Mouse (Mus musculus) lung, embryonic 16.5 days (tissue): ENCODE measurements around the gene Arfgef2. TPM values are rescaled to one million over a fixed set of nuclear protein-coding genes. Genes with fewer than 3 reads are reported as not detected.
"Not testable (repeated sequence)": the region's sequence is repeated elsewhere in the genome, so short reads cannot be mapped to it uniquely, and the experiment has no call there.

Experiments
- ATAC-seq: fragments of 200-750 bp; cut with Nextera tagmentation; 2 replicates; pipeline ENCODE4 v1.8.0; 2017; ENCODE audit warnings: low read depth, mild to moderate bottlenecking, moderate library complexity
- H3K27ac ChIP-seq: fragments of 300-500 bp; sonication (generic); 2 replicates; pipeline ENCODE4 v1.5.1; 2014; ENCODE audit warnings: mild to moderate bottlenecking, control low read depth, low read length
- H3K27me3 ChIP-seq: fragments of 300-500 bp; sonication (generic); 2 replicates; pipeline ENCODE4 v1.6.1; 2014; ENCODE audit warnings: low read depth, low read length, mixed read lengths; ENCODE audit not compliant: control insufficient read depth, insufficient read depth
- H3K36me3 ChIP-seq: fragments of 300-500 bp; sonication (generic); 2 replicates; pipeline ENCODE4 v1.6.1; 2014; ENCODE audit warnings: low read length; ENCODE audit not compliant: control insufficient read depth, insufficient read depth
- H3K4me1 ChIP-seq: fragments of 300-500 bp; sonication (generic); replicated peaks from 2 replicates; pipeline ENCODE4 v1.6.1; 2014; ENCODE audit warnings: low read length, mixed read lengths; ENCODE audit not compliant: control insufficient read depth, insufficient read depth
- H3K4me2 ChIP-seq: fragments of 300-500 bp; sonication (generic); 2 replicates; pipeline ENCODE4 v1.6.1; 2014; ENCODE audit warnings: low read depth, low read length, control low read depth
- H3K4me3 ChIP-seq: fragments of 300-500 bp; sonication (generic); 2 replicates; pipeline ENCODE4 v1.5.1; 2014; ENCODE audit warnings: mild to moderate bottlenecking, low read length, control low read depth
- H3K9ac ChIP-seq: fragments of 300-500 bp; sonication (generic); 2 replicates; pipeline ENCODE4 v1.6.1; 2014; ENCODE audit warnings: low read length, control low read depth
- H3K9me3 ChIP-seq: fragments of 300-500 bp; sonication (generic); 2 replicates; pipeline ENCODE4 v1.6.1; 2016; ENCODE audit warnings: low read length; ENCODE audit not compliant: control insufficient read depth
- WGBS: fragments of 180-500 bp; shearing (Covaris S2); extraction: QIAGEN DNeasy Blood & Tissue Kit; methylation state at CpG from one replicate; pipeline ENCODE4 v1.1.7; 2014; 5-methylcytosine and 5-hydroxymethylcytosine counted together
- polyA plus RNA-seq: library from polyadenylated mRNA; unstranded; fragments of >200 nt; fragmentation: Nextera tagmentation; extraction: Ambion mirVana; gene quantifications from 2 replicates; pipeline ENCODE4 v1.2.1, GENCODE M21; 2015

Gene Arfgef2
- polyA plus RNA-seq, 1 experiment from 2014 or later = 5.8 TPM

GRCm38 (mm10) chr2:166779956-166780355, 25.4 kb upstream of the Arfgef2 start:
- H3K4me2 ChIP-seq = no peak overlapping the region
- no peaks in the 10 kb centered on the region for H3K36me3 ChIP-seq
- no peak overlapping the region for H3K27ac ChIP-seq
- no peaks in the 10 kb centered on the region for H3K9me3 ChIP-seq
- H3K4me3 ChIP-seq = no peak overlapping the region
- no peaks in the 10 kb centered on the region for H3K27me3 ChIP-seq
- no peak for ATAC-seq
- H3K4me1 ChIP-seq = no peaks in the 10 kb centered on the region
- H3K9ac ChIP-seq = no peak overlapping the region
- WGBS = 74% methylated on average over 8 of the region's 8 CpGs

DNA sequence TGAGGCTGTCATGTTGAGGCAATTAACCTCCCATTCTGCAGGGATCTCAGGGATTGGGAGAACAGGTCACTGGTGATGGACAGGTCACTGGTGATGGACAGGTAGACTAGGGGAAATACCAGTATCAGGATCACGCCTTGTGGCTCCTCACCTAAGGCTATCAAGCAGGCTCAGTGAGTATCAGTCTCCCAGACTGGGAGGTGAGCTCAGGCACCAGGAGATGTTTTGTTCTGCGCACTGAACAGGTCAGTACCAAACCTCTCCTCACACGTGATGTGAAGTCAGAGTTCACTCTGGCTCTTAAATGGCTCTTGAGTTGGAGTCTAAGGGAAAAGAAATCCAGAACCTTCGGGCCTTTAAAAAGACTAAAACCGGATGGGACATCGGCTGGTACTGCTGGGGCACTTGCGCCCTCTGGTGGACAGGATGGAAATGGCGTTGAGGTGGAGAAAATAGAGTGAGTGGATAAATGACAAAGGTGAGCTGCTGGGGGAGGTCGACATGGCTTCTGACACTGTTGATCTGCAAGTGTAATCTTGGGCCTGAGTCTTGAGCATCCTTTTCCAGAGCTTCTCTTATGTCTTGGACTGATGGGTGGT, 24.3 kb upstream of the Arfgef2 start:
- H3K27ac ChIP-seq = no peak overlapping the region
- peaks cover 4% of the 10 kb centered on the region for H3K4me1 ChIP-seq
- peak; percentile 31 for ATAC-seq
- H3K36me3 ChIP-seq = no peaks in the 10 kb centered on the region
- no peaks in the 10 kb centered on the region for H3K9me3 ChIP-seq
- H3K9ac ChIP-seq = no peak overlapping the region
- H3K4me2 ChIP-seq = no peak overlapping the region
- WGBS = 10% methylated on average over 9 of the region's 9 CpGs
- no peak overlapping the region for H3K4me3 ChIP-seq
- H3K27me3 ChIP-seq = no peaks in the 10 kb centered on the region

DNA sequence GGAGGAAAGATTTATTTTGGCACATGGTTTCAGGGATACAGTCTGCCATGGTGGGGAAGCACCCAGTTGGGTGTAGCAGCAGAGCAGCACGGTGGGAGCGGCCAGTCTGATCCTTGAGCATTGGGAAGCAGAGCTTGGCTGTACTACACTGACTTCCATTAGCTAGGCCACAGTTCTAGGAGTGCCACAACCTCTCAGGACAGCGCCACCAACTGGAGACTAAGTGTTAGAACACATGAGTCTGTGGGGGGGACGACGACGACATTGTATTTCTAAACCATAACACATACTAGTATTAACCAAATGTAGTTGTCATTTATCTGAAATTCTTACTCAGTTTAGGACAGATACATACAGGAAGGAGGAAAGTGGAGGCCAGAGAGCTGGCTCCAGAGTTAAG, 21.0 kb upstream of the Arfgef2 start:
- ATAC-seq = no peak
- Histone ChIP-seq H3K4me1 (peaks cover 9% of the 10 kb centered on the region), H3K4me3 (no peak overlapping the region), H3K9me3 (no peaks in the 10 kb centered on the region), H3K36me3 (no peaks in the 10 kb centered on the region), H3K27me3 (no peaks in the 10 kb centered on the region), H3K4me2 (no peak overlapping the region), H3K9ac (no peak overlapping the region), H3K27ac (no peak overlapping the region)
- WGBS = 81% methylated on average over 6 of the region's 6 CpGs

DNA sequence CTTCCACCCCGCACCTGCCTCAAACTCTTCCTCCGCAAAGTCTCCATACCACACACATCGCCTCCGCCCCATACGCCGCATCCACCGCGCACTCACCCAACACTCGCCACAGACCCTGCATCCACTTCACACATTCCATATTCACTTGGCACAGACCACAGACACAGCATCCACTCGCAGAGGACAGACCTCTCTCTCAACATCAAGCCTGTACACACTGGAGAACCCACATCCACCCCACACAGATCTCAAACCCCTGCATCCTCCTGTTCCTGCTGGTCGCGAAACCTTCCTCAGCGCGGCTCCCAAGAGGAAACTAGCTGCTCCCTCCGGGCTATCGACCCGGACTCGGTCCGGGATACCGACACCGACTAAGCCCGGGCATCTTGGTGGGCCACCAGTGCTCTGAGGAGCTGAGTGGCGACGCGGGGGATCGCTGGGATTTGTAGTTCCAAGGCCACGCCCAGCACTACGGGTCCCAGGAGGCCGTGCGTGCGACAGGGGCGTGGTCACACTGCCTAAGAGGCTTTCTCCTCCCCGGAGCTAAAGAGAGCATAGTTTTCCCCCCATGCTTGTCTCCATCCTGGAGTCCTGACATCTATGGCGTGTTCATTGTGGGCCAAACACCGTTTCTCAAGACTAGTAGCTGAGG, 18.9 kb upstream of the Arfgef2 start:
- Histone ChIP-seq H3K36me3 (no peaks in the 10 kb centered on the region), H3K9me3 (no peaks in the 10 kb centered on the region), H3K27ac (0 out of 2 replicates have a peak overlapping the region, but pooled peaks have one; percentile 9), H3K9ac (peak overlapping the region; percentile 87), H3K4me2 (peak overlapping the region; percentile 96), H3K4me3 (peak overlapping the region; percentile 73), H3K4me1 (peaks cover 9% of the 10 kb centered on the region), H3K27me3 (no peaks in the 10 kb centered on the region)
- peak; percentile 99 for ATAC-seq
- WGBS = under 1% methylated on average over 35 of the region's 35 CpGs

- no peak for ATAC-seq
- H3K9ac ChIP-seq = no peak overlapping the region
- peaks cover 2% of the 10 kb centered on the region; the same call in 1 of the 2 replicates for H3K36me3 ChIP-seq
- 77% methylated on average over 5 of the region's 5 CpGs for WGBS
- no peak overlapping the region for H3K27ac ChIP-seq
- H3K4me1 ChIP-seq = peaks cover 14% of the 10 kb centered on the region
- H3K9me3 ChIP-seq = no peaks in the 10 kb centered on the region
- H3K27me3 ChIP-seq = no peaks in the 10 kb centered on the region
- H3K4me2 ChIP-seq = no peak overlapping the region
- no peak overlapping the region for H3K4me3 ChIP-seq
These were observed 13.7 kb upstream of the Arfgef2 start for GRCm38 (mm10) chr2:166791738-166792137.

GRCm38 (mm10) chr2:166792355-166792754, 13.0 kb upstream of the Arfgef2 start, which contains the start of gene Trp53rkb:
TSS of gene Trp53rkb (plus strand) at chr2:166792531.
- Histone ChIP-seq H3K27me3 (no peaks in the 10 kb centered on the region), H3K36me3 (peaks cover 3% of the 10 kb centered on the region; the same call in 1 of the 2 replicates), H3K4me1 (peaks cover 11% of the 10 kb centered on the region), H3K4me3 (peak within 1 kb of the TSS; percentile 72), H3K27ac (peak within 1 kb of the TSS; percentile 4; the same call in 1 of the 2 replicates), H3K4me2 (peak within 1 kb of the TSS; percentile 53), H3K9me3 (no peaks in the 10 kb centered on the region), H3K9ac (peak within 1 kb of the TSS; percentile 83)
- WGBS = 74% methylated on average over 5 of the region's 5 CpGs
- no peak for ATAC-seq

DNA sequence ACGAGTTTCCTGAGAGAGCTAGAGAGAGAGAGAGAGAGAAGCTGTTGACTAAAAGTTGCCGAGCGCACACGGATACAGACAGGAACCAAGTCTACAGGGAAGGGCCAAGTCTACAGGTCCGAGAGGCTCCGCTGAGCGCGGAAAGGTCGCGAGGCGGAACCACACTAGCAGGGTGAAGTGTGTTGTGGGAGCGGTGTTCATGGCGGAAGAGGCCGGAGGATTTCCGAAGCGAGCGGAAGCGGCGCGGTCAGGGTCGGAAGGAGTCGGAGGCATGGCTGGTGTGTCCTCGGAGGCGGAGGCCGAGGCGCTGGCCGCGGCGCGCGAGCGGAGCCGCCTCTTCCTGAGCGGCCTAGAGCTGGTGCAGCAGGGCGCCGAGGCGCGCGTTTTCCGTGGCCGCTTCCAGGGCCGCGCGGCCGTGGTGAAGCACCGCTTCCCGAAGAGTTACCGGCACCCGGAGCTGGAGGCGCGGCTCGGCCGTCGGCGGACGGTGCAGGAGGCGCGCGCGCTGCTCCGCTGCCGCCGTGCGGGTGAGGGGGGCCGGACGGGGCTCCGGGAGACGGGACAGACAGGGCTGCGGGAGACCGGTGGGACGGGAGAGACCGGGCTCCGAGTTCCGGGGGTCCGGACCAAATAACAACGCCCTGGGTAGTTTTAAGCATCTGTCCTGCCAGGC, 11.7 kb upstream of the Arfgef2 start:
- H3K4me3 ChIP-seq = peak overlapping the region; percentile 72
- peaks cover 11% of the 10 kb centered on the region for H3K4me1 ChIP-seq
- peak overlapping the region; percentile 54 for H3K27ac ChIP-seq
- WGBS = under 1% methylated on average over 59 of the region's 76 CpGs
- H3K9me3 ChIP-seq, H3K27me3 ChIP-seq, H3K36me3 ChIP-seq: not testable (repeated sequence)
- peak overlapping the region; percentile 53 for H3K4me2 ChIP-seq
- peak overlapping the region; percentile 83 for H3K9ac ChIP-seq
- peak; percentile 96 for ATAC-seq

- H3K27me3 ChIP-seq = no peaks in the 10 kb centered on the region
- no peak overlapping the region for H3K4me3 ChIP-seq
- no peaks in the 10 kb centered on the region for H3K9me3 ChIP-seq
- WGBS = 75% methylated on average over 11 of the region's 11 CpGs
- H3K4me2 ChIP-seq = no peak overlapping the region
- ATAC-seq = no peak
- no peaks in the 10 kb centered on the region for H3K4me1 ChIP-seq
- H3K27ac ChIP-seq = no peak overlapping the region
- peaks cover 10% of the 10 kb centered on the region for H3K36me3 ChIP-seq
- no peak overlapping the region for H3K9ac ChIP-seq
These were observed 5.5 kb upstream of the Arfgef2 start for GRCm38 (mm10) chr2:166799615-166800472.
